Mouse (Mus musculus) erythroid progenitor cell, adult 5-6 weeks (primary cell): Measurements from ENCODE around the gene Hist1h4j. TPM values are rescaled to one million over a fixed set of nuclear protein-coding genes. Genes with fewer than 3 reads are reported as not detected.

Source experiments
- ATAC-seq: replicated peaks from 2 replicates; pipeline ENCODE4 v1.8.0; 2016; ENCODE audit warnings: moderate number of reproducible peaks, mild to moderate bottlenecking, moderate TSS enrichment, inconsistent platforms; ENCODE audit not compliant: poor library complexity, low FRiP score, severe bottlenecking
- total RNA-seq, 2 experiments: library from RNA; stranded (forward) in 1 of 2; stranded (reverse) in 1 of 2; fragments of 150-400 nt in 1 of 2; fragments of 186-747, 209-891 nt in 1 of 2; gene quantifications; 2 replicates each; pipeline versions ENCODE4 v1.2.3 to v1.2.4; 2015 to 2017; ENCODE audit warnings: low replicate concordance in 2 of 2

The Hist1h4j gene
- total RNA-seq, 2 experiments from 2014 or later: 12.6 to 1,530 TPM

DNA sequence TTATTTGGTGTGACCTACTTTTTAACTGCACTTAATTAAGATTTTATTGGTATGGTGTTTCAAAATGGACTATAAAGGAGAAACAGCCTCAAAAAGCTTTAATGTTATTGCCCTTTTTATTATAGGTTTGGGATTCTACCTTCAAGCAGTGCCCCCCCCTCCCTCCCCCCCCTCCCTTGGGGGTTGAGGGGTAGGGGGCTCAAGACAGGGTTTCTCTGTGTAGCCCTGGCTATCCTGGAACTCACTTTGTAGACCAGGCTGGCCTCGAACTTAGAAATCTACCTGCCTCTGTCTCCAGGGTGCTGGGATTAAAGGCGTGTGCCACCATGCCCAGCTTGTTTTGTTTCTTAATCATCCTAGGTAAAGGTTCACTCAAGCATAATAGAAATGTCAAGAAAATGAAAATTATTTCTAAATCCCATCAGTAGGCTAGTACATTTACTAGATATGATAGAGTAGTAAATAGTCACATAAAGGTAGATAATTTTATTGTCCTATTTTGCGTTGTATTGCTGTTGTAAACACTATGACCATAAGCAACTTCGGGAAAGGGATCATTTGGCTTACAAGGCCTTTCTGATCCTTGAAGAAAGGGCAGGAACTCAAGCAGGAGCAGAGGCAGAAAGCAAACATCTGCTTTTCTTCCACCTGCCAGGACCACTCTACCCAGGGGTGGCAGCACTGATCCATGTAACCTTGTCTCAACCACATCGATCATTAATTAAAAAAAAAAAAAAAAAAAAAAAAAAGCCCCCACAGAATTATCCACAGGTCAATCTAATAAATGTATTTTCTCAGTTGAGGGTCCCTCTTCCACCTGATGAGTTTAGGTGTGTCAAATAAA, 11.6 kb upstream of the Hist1h4j start:
- ATAC-seq: no peak

DNA sequence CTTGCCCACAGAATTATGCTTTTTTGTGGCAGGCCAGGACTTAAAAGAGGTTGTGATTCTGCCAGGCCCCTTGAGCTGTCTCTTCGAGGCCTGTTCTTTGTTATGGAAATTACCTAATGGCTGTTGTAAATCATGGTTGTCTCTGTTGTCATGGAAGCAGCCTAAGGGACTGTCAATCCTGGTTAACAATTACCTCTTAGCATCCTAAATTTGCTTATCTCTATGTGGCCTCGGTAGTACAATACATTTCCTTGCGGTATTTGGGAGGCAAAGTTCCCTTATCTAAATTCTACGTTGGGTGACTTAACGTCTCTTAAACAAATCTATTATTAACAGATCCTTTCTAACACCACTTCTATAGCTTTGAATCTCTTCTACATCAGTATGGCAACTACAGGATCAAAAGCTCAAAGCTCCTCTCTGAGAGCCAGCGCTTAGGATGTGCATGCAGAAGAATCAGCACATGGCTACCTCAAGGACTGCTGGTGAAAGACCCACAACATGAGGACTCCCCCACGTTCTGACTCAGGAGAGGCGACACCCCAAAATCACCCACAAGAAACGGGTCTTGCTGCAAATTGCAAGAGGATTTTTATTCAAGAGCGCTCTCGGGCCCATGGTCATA, 6.8 kb upstream of the Hist1h4j start:
- no peak for ATAC-seq

GRCm38 (mm10) chr13:21729544-21729943, 5.3 kb upstream of the Hist1h4j start:
- no peak for ATAC-seq

- ATAC-seq: no peak
Measured at GRCm38 (mm10) chr13:21733466-21733865, 1.4 kb upstream of the Hist1h4j start.

DNA sequence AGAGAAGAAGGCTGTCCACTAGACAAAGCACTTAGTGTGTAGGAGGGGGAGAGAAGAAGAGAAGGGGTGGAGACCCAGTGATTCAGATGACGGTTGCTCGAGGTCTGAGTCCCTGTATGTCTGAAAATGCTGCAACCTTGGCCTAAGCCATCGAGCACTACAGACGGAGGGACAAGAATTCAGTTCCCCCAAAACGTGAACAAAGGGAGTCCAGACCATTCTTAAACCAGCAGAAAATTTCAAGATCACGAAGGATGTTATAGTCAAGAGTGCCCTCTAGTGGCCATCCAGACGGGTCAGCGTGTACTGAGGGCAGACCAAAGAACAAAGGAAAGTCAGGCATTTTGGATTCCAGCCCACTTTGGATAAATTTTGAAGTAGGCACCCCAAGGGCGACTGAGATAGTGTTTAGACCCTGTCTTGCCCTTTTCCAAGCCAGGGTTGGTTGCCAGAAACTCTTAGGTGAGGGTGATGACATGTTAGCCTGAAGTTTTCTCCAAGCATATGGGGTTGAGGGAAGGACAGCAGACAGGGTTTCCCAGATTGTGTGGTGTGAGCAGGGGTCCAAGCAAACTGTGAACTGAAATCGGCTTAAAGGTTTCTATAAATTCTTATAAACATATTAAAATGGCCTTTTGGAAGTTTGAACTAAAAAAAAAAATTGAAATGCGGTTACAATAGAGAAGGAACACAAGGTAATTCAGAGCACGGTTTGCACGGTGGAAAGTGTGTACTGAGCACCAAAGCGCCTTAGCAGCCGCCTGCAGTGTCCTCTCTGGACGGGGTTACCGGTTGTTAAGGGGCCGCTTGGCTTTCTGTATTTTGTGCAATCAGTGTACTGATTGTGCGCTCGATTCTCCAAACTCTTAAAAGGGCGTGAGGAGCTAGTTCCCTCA, 606 bp upstream of the Hist1h4j start:
- ATAC-seq: peak; percentile 68

DNA sequence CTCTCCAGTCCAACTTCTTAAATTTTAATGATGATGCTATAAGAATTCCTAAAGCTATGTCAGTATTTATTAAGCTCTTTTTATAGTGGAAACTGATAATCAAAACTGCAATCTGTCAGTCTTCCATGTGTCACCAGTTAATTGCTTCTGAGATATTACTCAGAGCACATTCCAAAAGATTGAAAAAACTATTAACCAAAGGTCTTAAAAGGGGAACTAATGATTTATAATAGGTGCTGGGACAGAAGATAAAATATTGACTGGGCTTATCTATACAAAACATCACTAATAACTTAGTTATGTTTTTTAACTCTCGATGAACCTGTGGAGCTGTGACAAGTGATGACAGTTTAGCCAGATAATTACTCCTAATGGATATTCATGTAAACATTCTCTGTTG, 10.1 kb downstream of the Hist1h4j start:
- ATAC-seq: no peak

- 0 out of 2 replicates have a peak, but pooled peaks have one; percentile 4 for ATAC-seq
Measured at GRCm38 (mm10) chr13:21749387-21750158, 14.7 kb downstream of the Hist1h4j start.

GRCm38 (mm10) chr13:21750159-21751017, 15.5 kb downstream of the Hist1h4j start, which contains the start of gene Hist1h4k:
Gene Hist1h4k (minus strand): TSS chr13:21750505.
- ATAC-seq: peak; percentile 51

DNA sequence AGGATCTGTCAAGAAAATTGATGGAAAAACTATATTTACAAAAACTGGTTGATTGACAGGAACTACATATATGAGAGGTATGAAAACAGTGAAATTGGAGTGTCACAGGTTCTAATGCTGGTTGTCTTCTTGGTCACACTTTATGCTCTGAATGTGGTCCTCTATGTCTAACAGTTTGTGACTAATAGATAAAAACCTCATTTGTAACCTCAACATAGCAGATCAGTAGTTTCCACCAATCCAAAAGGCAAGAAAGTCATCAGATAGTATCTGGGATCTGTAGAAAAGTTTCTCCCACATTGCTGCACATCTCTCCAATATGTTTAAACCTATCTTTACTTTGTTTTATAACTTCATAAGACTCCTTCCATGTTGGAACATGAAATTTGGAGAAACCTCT, 16.6 kb downstream of the Hist1h4j start:
- ATAC-seq: no peak

DNA sequence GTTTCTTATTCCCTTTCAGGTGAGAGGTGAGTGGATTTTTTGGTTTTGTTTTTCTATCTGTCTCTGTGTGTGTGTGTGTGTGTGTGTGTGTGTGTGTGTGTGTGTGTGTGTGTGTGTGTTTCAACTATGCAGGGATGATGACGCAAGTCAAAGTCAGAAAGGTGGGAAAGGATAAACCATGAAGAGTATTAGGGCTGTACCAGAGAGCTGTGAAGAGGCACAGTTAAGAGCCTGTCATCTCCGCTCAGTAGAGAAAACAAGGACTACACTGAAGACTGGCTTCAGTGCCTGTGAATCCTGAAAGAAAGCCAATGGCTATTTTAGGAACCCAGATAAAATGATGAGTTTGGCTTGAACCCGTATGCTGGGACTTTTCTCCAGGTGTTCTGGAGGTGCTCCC, 17.0 kb downstream of the Hist1h4j start:
- ATAC-seq: no peak

GRCm38 (mm10) chr13:21752356-21752755, 17.5 kb downstream of the Hist1h4j start:
- peak; percentile 7; the same call in 1 of the 2 replicates for ATAC-seq

DNA sequence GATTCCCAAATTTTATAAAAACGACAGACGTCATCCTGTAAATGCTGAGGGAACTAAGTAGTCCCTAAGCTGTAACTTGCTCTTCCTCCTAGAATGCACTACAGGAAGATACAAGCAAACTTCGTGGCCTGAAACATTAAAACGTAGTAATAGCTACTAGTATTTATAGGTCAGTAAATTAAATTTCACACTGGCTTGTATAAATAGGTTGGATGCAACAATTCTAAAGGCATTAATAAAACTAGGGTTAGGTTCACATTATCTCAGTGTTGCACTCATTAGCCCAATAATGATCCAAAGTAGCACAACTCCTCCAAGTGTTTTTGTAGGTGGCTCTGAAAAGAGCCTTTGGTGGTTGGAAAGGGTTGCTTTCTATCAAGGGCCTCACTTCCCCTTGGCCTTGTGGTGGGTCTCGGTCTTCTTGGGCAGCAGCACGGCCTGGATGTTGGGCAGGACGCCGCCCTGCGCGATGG, 18.2 kb downstream of the Hist1h4j start:
- 0 out of 2 replicates have a peak, but pooled peaks have one; percentile 4 for ATAC-seq

GRCm38 (mm10) chr13:21753524-21754285, 18.8 kb downstream of the Hist1h4j start, which contains the start of the genes Hist1h2ak and Hist1h2bn:
Gene Hist1h2ak (minus strand): TSS chr13:21753827.
Gene Hist1h2bn (plus strand): TSS chr13:21754123.
- ATAC-seq: peak; percentile 71

- peak; percentile 44 for ATAC-seq
Measured at GRCm38 (mm10) chr13:21754294-21755001, 19.6 kb downstream of the Hist1h4j start.

GRCm38 (mm10) chr13:21755707-21756106, 20.8 kb downstream of the Hist1h4j start:
- ATAC-seq: no peak

- ATAC-seq: peak; percentile 53
Measured at GRCm38 (mm10) chr13:21778814-21779766, 44.2 kb downstream of the Hist1h4j start.
